Mouse (Mus musculus): Measurements from ENCODE around the gene Tnpo3.

Tnpo3 gene

GRCm38 (mm10) chr6:29494101-29494500, 115.6 kb downstream of the Tnpo3 start:
- intact Hi-C loops (cut with DNase I) = no loop called here

Measured in adrenal gland (tissue).